Comparison of ENCODE assay signal across 7 mouse cellular contexts in genomic region chr2:18677631-18678471, GRCm38 (mm10). TPM values are rescaled to one million over a fixed set of nuclear protein-coding genes. Genes with fewer than 3 reads are reported as not detected.
DNase-seq lines count a peak whose midpoint lies in the region; ATAC-seq and TF ChIP-seq lines count a peak whose summit lies in the region.

No protein-coding gene starts in this region.

- WGBS in embryonic facial prominence, embryonic 11.5 days, result under 1% methylated on average over 47 of the region's 55 CpGs
- WGBS in heart, embryonic 16.5 days, result under 1% methylated on average over 46 of the region's 55 CpGs
- 5% methylated on average over 55 of the region's 55 CpGs for WGBS in small intestine, adult 2 months

- DNase-seq in ES-E14 (ENCODE audit: low read depth, low spot score), result no peak
- DNase-seq in adrenal gland, postnatal 10 days, result peak; percentile 59
- DNase-seq in embryonic facial prominence, embryonic 11.5 days (ENCODE audit: low spot score), result no peak
- DNase-seq in kidney, postnatal 14 days, result peak; percentile 61
- peak; percentile 56 for DNase-seq in lung, postnatal 10 days

- H3K36me3 ChIP-seq in ES-E14 (ENCODE audit: control insufficient read depth, insufficient read depth, low read length, poor library complexity, severe bottlenecking), result no peaks in the 10 kb centered on the region
- no peaks in the 10 kb centered on the region for H3K36me3 ChIP-seq in embryonic facial prominence, embryonic 11.5 days (replicated peaks; ENCODE audit: control insufficient read depth, insufficient read depth, low read depth, low read length)
- 0 out of 2 replicates have a peak, but pooled peaks cover 2% of the 10 kb centered on the region for H3K36me3 ChIP-seq in heart, embryonic 16.5 days (ENCODE audit: control insufficient read depth, insufficient read depth)
- 0 out of 2 replicates have a peak, but pooled peaks cover 1% of the 10 kb centered on the region for H3K36me3 ChIP-seq in small intestine, adult 2 months (ENCODE audit: control insufficient read depth, insufficient read depth, low read length)

- H3K4me1 ChIP-seq in ES-E14 (ENCODE audit: control insufficient read depth in 2 of 2, insufficient read depth in 2 of 2, low read length in 2 of 2, poor library complexity in 1 of 2), result no peaks in the 10 kb centered on the region
- H3K4me1 ChIP-seq in embryonic facial prominence, embryonic 11.5 days (ENCODE audit: control insufficient read depth, insufficient read depth, low read length), result no peaks in the 10 kb centered on the region
- peaks cover 26% of the 10 kb centered on the region for H3K4me1 ChIP-seq in heart, embryonic 16.5 days (ENCODE audit: control insufficient read depth, insufficient read depth, low read length)
- no peaks in the 10 kb centered on the region; the same call in 1 of the 2 replicates for H3K4me1 ChIP-seq in small intestine, adult 2 months (ENCODE audit: control insufficient read depth, insufficient read depth, insufficient read length, low read length)

- in situ Hi-C loops in ES-E14 (cut with MboI; ENCODE audit: low sequenced_read_pairs in 2 of 2, unreplicated experiment in 2 of 2), result loop anchor here in 1 of 2 experiments (5.0 kb wide), 1 partner anchor 641 kb away; the partner anchor contains the start of gene A930004D18Rik

- TF ChIP-seq POLR2A in small intestine, adult 2 months (IDR thresholded peaks at IDR 0.05; ENCODE audit: low read depth, low read length), result no peak

- H3K27me3 ChIP-seq in embryonic facial prominence, embryonic 11.5 days (ENCODE audit: control insufficient read depth, insufficient read depth, low read length), result peaks cover 8% of the 10 kb centered on the region
- H3K27me3 ChIP-seq in heart, embryonic 16.5 days (ENCODE audit: control insufficient read depth, insufficient read depth, low read length), result peaks cover 8% of the 10 kb centered on the region; the same call in 1 of the 2 replicates
- peaks cover 26% of the 10 kb centered on the region for H3K27me3 ChIP-seq in small intestine, adult 2 months (ENCODE audit: control insufficient read depth, insufficient read depth, low read length)

- H3K27ac ChIP-seq in ES-E14 (ENCODE audit: insufficient read depth, low read depth, low read length, poor library complexity, severe bottlenecking), result no peak overlapping the region
- H3K27ac ChIP-seq in embryonic facial prominence, embryonic 11.5 days (replicated peaks; ENCODE audit: low read depth, low read length), result no peak overlapping the region
- H3K27ac ChIP-seq in heart, embryonic 16.5 days (ENCODE audit: low read length), result no peak overlapping the region
- no peak overlapping the region for H3K27ac ChIP-seq in small intestine, adult 2 months (ENCODE audit: insufficient read depth, low read depth, low read length)

- H3K9me3 ChIP-seq in ES-E14 (ENCODE audit: control insufficient read depth, insufficient read depth, low read depth, low read length), result no peaks in the 10 kb centered on the region
- no peaks in the 10 kb centered on the region for H3K9me3 ChIP-seq in embryonic facial prominence, embryonic 11.5 days (replicated peaks; ENCODE audit: control insufficient read depth, low read length)
- no peaks in the 10 kb centered on the region for H3K9me3 ChIP-seq in heart, embryonic 16.5 days (replicated peaks; ENCODE audit: control insufficient read depth, low read length)

- ATAC-seq in embryonic facial prominence, embryonic 11.5 days (replicated peaks; ENCODE audit: insufficient number of reproducible peaks, low FRiP score, low TSS enrichment, low read depth), result no peak
- no peak for ATAC-seq in heart, embryonic 16.5 days (replicated peaks; ENCODE audit: extremely low read depth, insufficient read depth, low FRiP score)

- H3K9ac ChIP-seq in ES-E14 (ENCODE audit: insufficient read depth, low read depth, low read length, poor library complexity, severe bottlenecking), result peak overlapping the region; percentile 74
- peak overlapping the region; percentile 93 for H3K9ac ChIP-seq in embryonic facial prominence, embryonic 11.5 days (replicated peaks; ENCODE audit: low read length)
- H3K9ac ChIP-seq in heart, embryonic 16.5 days (ENCODE audit: low read length), result peak overlapping the region; percentile 90

- peak overlapping the region; percentile 68 to 98 for H3K4me3 ChIP-seq in ES-E14 (ENCODE audit: insufficient read depth in 1 of 2, low read depth in 1 of 2, low read length in 2 of 2, poor library complexity in 1 of 2, severe bottlenecking in 1 of 2)
- peak overlapping the region; percentile 81 for H3K4me3 ChIP-seq in embryonic facial prominence, embryonic 11.5 days (ENCODE audit: low read depth, low read length)
- peak overlapping the region; percentile 94 for H3K4me3 ChIP-seq in heart, embryonic 16.5 days (ENCODE audit: low read length)
- peak overlapping the region; percentile 82 for H3K4me3 ChIP-seq in small intestine, adult 2 months (ENCODE audit: low read depth, low read length)

- TF ChIP-seq CTCF in small intestine, adult 2 months (IDR thresholded peaks at IDR 0.05; ENCODE audit: extremely low read depth, insufficient read length, insufficient replicate concordance, low read depth, low read length), result no peak

- peak overlapping the region; percentile 83 for H3K4me2 ChIP-seq in embryonic facial prominence, embryonic 11.5 days (ENCODE audit: low read depth, low read length)
- H3K4me2 ChIP-seq in heart, embryonic 16.5 days (ENCODE audit: low read depth, low read length), result peak overlapping the region; percentile 90

TF ChIP-seq in ES-E14, 5 proteins besides CTCF, POLR2A, EP300 and RAD21:
- no peak for TF ChIP-seq ZNF384 (IDR thresholded peaks at IDR 0.05; ENCODE audit: low read depth, low read length)
- no peak for TF ChIP-seq MAFK (IDR thresholded peaks at IDR 0.05; ENCODE audit: insufficient read depth, low read depth, low read length)
- no peak for TF ChIP-seq ZC3H11A (IDR thresholded peaks at IDR 0.05; ENCODE audit: borderline replicate concordance, low read depth, low read length)
- no peak for TF ChIP-seq CHD2 (IDR thresholded peaks at IDR 0.05; ENCODE audit: low read depth, low read length)
- no peak for TF ChIP-seq HCFC1 (IDR thresholded peaks at IDR 0.05; ENCODE audit: borderline replicate concordance, insufficient read depth, low read length)

RNA-seq across cellular contexts. Expression of gene Bmi1, which starts 1.0 kb away (rescaled TPM):
- 9.8 and 13.6 TPM in 2 replicates for total RNA-seq in ES-E14 (2012; rRNA removed)
- total RNA-seq in adrenal gland, postnatal 10 days (2021), result 10 to 100 TPM; 38.9 to 48.8 TPM
- 43.8 and 49.9 TPM in 2 replicates for polyA plus RNA-seq in embryonic facial prominence, embryonic 11.5 days (2014; fragmentation: Nextera tagmentation; extraction: Ambion mirVana)
- polyA plus RNA-seq in heart, embryonic 16.5 days (2015; fragmentation: Nextera tagmentation; extraction: Ambion mirVana), result 13.8 and 15.8 TPM in 2 replicates
- polyA plus RNA-seq in small intestine, adult 2 months (2012; rRNA removed), result 2.1 and 3.1 TPM in 2 replicates

RNA-seq across cellular contexts. Expression of gene Commd3, which starts 5.7 kb away (rescaled TPM):
- 22.4 and 35.9 TPM in 2 replicates for total RNA-seq in ES-E14 (2012; rRNA removed)
- total RNA-seq in adrenal gland, postnatal 10 days (2021), result 100 to 1,000 TPM; 111 to 122 TPM
- 182 and 184 TPM in 2 replicates for polyA plus RNA-seq in embryonic facial prominence, embryonic 11.5 days (2014; fragmentation: Nextera tagmentation; extraction: Ambion mirVana)
- 194 and 201 TPM in 2 replicates for polyA plus RNA-seq in heart, embryonic 16.5 days (2015; fragmentation: Nextera tagmentation; extraction: Ambion mirVana)
- 12.8 and 19.7 TPM in 2 replicates for polyA plus RNA-seq in small intestine, adult 2 months (2012; rRNA removed)

RNA-seq across cellular contexts. Expression of gene Spag6, which starts 16.0 kb away (rescaled TPM):
- not detected in 2 replicates for total RNA-seq in ES-E14 (2012; rRNA removed)
- total RNA-seq in adrenal gland, postnatal 10 days (2021), result 1 to 10 TPM in 1 of 2 experiments, under 1 TPM in 1; 0.69 to 1.3 TPM
- 0.11 and 0.38 TPM in 2 replicates for polyA plus RNA-seq in embryonic facial prominence, embryonic 11.5 days (2014; fragmentation: Nextera tagmentation; extraction: Ambion mirVana)
- polyA plus RNA-seq in heart, embryonic 16.5 days (2015; fragmentation: Nextera tagmentation; extraction: Ambion mirVana), result 0.26 TPM in 1 of 2 replicates, not detected in the other
- polyA plus RNA-seq in small intestine, adult 2 months (2012; rRNA removed), result 0.27 and 0.41 TPM in 2 replicates

Comparison
In these comparisons a context has a peak if more than half of its experiments do, and no peak if none do; other contexts are left out.
1. DNase-seq: peak in adrenal gland, postnatal 10 days (single experiment), kidney, postnatal 14 days (single experiment) and lung, postnatal 10 days (single experiment); none in ES-E14 (single experiment) and embryonic facial prominence, embryonic 11.5 days (single experiment).
2. Peak in every context shown above with its lines, with median percentiles within 50 percentile points of each other: H3K4me3 ChIP-seq and H3K9ac ChIP-seq.